Mouse (Mus musculus) MEL (cell line): ENCODE results near the gene Hoxc5.

ENCODE experiments used
- CHD1 ChIP-seq: IDR thresholded peaks from 2 replicates; pipeline ENCODE4 v1.6.1; 2012; ENCODE audit warnings: low read depth, mild to moderate bottlenecking, inconsistent platforms, low read length, improper control_type of control experiment
- CTCF ChIP-seq, 3 experiments: IDR thresholded peaks in 2 of 3; conservative IDR thresholded peaks in 1 of 3; 2 replicates each; pipeline ENCODE4 v1.5.1; 2011 to 2012; ENCODE audit warnings: low read length in 3 of 3, low read depth in 2 of 3, mild to moderate bottlenecking in 2 of 3, improper control_type of control experiment in 1 of 3, inconsistent platforms in 1 of 3, mixed read lengths in 1 of 3, moderate library complexity in 1 of 3; ENCODE audit not compliant: control insufficient read depth in 1 of 3, insufficient read depth in 1 of 3, poor library complexity in 1 of 3, severe bottlenecking in 1 of 3
- ZNF384 ChIP-seq: IDR thresholded peaks from 2 replicates; pipeline ENCODE4 v1.6.1; 2012; ENCODE audit warnings: low read depth, mild to moderate bottlenecking, inconsistent platforms, low read length, improper control_type of control experiment

- TF ChIP-seq CHD1: no peak; the same call in 1 of the 2 replicates
- TF ChIP-seq ZNF384: no peak
- TF ChIP-seq CTCF (IDR thresholded peaks at IDR 0.05 in 2 of 3, conservative IDR thresholded peaks at IDR 0.05 in 1 of 3; ENCODE audit: control insufficient read depth in 1 of 3, insufficient read depth in 1 of 3, low read depth in 2 of 3, low read length in 3 of 3, poor library complexity in 1 of 3, severe bottlenecking in 1 of 3): no peak
Measured at GRCm38 (mm10) chr15:102967312-102967510, at the start of gene Hoxc5.
